Mouse (Mus musculus): ENCODE measurements around the gene Supt20.
"Not testable (repeated sequence)": the region's sequence is repeated elsewhere in the genome, so short reads cannot be mapped to it uniquely, and the experiment has no call there.

The Supt20 gene

DNA sequence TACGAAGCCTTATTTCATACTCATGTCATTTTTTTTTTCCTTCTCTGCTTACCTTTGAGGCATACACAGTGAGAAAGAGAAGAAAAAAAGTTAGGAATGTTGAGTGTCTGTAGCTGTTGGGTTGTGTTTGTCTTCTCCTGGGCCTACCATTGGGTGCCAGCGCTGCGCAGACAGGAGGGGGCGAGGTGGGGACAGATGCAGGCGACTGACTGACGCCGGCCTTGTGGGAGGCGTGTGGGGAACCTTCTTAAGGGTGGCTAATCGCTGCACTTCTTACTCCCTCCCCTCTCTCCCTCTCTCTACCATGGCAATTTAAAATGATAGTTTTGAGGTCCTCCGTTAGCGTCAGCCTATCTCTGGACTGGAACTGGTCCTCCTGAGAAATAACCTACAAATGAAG lies 63.5 kb downstream of the Supt20 start:
- no peak for DNase-seq (ENCODE audit: low spot score)

GRCm38 (mm10) chr3:54757446-54757845 lies 64.8 kb downstream of the Supt20 start:
- no peak for DNase-seq (ENCODE audit: low spot score)

GRCm38 (mm10) chr3:54759211-54759610 lies 66.6 kb downstream of the Supt20 start:
- no peak for DNase-seq (ENCODE audit: low spot score)

DNA sequence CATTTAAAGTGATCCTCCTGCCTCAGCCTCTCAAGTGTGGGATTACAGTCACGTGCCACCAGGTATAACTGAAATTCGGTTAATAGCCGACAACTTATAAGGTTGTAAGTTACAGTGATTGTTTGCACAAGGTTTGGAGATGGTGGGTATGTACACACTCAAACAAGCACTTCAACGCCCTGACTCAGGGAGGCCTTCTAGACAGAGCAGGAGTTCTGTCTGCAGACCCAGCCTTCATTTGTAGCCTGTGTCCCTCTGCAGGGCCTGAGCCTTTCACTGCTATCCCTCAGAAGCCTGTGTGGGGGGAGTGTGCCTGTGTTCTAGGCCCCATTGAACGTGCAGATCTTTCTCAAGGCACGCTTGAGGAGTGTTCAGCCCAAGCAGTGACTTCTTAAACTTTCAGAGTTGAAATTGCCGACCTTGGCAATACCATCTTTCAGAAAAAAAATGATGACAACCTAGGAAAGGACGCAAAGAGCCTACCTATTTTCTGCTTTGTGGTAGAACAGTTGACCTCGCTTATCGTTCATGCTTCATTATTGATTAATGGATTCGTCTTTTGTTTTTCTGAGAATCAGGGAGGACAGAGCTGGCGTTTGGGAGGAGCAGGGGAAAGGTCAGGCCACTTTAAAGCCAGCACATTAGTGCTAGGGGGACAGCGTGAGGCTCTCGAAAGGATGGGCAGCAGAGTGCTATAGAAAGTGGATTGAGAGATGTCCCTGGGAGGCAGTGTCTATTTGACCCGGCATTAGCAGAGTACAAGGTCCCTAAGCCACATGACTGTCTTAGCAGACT lies 67.9 kb downstream of the Supt20 start:
- no peak for DNase-seq (ENCODE audit: low spot score)

DNA sequence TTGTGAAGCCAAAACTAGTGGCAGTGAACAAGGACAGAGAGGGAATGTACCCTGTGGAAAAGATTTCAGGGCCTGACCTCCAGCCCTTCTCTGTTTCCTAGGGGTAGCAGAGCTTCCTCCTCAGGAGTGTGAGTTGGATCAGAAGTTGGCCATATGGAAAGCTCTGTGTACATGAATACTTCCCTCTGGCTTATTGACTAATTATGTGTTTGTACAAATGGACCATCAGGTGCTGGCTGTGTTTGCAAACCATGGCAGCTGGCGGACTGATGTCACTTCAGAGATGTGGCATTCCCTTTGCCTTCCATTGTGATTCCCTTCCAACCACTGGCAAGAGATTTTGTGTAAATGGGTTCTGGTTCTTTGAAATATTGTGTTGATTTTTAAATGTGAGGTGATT lies 68.7 kb downstream of the Supt20 start:
- no peak for DNase-seq (ENCODE audit: low spot score)

GRCm38 (mm10) chr3:54764418-54764817 lies 71.8 kb downstream of the Supt20 start:
- DNase-seq (ENCODE audit: low spot score), result no peak

- not testable (repeated sequence) for DNase-seq (ENCODE audit: low spot score)
These were observed 72.9 kb downstream of the Supt20 start for GRCm38 (mm10) chr3:54765521-54765920.

GRCm38 (mm10) chr3:54766034-54766433 lies 73.4 kb downstream of the Supt20 start:
- DNase-seq (ENCODE audit: low spot score), result no peak

GRCm38 (mm10) chr3:54766811-54767210 lies 74.2 kb downstream of the Supt20 start:
- no peak for DNase-seq (ENCODE audit: low spot score)

- DNase-seq (ENCODE audit: low spot score), result no peak
These were observed 76.0 kb downstream of the Supt20 start for GRCm38 (mm10) chr3:54768592-54768991.

GRCm38 (mm10) chr3:54769349-54770275 lies 77.0 kb downstream of the Supt20 start:
- no peak for DNase-seq (ENCODE audit: low spot score)

DNA sequence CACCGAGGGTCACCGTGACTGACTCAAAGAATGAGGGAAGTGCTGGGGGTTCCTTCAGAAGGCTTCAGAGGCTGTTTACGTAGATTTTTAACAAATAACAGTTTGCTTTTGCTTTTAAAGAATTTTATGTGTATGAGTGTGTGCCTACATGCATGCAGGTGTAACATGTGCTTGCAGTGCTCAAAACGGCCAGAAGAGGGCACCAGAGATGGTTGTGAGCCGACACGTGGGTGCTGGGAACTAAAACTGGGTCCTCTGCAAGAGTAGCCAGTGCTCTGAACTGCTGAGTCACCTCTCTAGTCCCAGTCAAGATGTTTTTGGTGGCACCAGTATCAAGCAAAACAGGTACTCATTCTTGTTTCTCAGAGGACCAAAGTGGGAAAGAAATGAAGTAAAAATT lies 81.0 kb downstream of the Supt20 start:
- DNase-seq (ENCODE audit: low spot score), result no peak

- DNase-seq (ENCODE audit: low spot score), result no peak
These were observed 83.5 kb downstream of the Supt20 start for GRCm38 (mm10) chr3:54775989-54776631.

Measured in T-cell, adult 2 months (primary cell).